Mouse (Mus musculus): ENCODE results near the gene Frmd3.
"Not testable (repeated sequence)": the region's sequence is repeated elsewhere in the genome, so short reads cannot be mapped to it uniquely, and the experiment has no call there.

Frmd3 gene

DNA sequence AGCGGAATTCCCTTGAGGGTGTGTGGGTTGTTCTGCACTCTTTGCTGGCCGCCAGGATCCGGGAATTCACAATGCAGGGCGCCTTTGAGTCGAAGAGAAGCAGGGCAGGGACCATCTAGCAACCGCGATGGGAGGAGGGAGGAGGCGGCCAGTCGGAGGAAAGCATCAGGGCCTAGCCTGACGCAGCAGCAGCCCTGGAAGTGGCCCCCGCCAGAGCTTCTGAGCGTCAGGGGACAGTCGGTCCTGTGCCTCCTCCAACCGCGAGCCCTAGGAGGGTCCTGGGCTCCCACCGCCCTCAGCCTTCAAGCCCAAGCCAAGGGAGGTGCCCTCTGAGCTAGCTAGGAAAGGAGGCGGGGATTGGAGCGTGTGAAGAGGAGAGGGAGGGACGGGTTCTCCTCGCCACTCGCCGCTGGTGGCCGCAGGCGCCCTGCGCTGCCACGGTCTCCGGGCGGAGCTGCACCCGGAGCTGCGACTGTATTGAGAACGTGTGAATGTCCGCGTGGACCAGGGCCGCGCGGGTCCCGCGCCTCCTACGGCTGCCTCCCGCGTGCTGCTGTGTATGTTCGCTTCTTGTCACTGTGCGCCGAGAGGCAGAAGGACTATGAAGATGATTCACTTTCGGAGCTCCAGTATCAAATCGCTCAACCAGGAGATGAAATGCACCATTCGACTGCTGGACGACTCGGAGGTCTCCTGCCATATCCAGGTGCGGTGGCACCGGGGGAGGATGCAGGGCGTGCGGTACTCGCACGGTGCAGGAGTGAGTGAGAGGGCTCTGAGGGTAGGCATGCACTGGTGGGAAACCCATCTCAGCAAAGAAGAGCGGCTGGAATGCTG, at the start of gene Frmd3:
Gene Frmd3, plus strand, starts transcription at position 232 of the 837 bp plus-strand sequence.
- DNase-seq (ENCODE audit: low spot score in 2 of 2): peak in 1 of 2 experiments; percentile 1

DNA sequence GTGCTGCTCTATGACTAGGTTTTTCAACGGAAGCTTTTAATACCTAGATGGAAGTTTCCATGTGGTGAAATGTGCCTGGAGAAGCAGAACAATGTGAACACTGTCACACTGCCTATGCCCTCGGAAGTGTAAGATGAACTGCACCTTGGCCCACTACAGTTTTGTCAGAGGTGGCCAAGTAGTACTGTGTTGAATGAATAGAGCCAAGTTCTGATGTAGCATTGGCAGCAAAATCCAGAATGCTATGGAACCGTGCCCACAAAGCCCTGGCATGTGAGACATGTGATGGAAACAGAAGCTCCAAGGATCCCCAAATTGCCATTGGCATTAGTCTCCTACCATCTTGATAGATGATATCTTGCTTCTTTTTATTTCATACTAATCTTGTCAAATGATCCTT, 32.8 kb upstream of the Frmd3 start:
- peak in 1 of 2 experiments; percentile 14 for DNase-seq (ENCODE audit: low spot score in 2 of 2)

DNA sequence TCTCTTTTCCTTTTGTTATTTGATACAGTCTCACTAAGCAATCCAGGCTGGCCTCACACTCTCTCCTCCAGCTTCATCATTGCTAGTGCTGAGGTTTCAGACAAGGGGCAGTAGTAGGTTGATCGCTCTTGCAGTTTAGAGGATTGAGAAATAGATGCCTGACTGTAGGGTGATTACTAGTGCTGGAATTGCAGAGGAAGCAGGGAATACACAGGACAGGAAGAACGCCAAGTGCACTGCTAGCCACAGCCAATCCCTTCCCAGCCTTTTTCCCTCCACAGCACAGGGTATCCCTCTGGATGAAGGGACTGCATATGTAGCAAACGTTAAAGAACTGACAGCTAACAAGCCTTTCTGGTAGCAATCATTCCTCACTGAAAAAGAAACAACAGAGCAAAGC, 965 bp upstream of the Frmd3 start:
- DNase-seq (ENCODE audit: low spot score in 2 of 2): no peak

DNA sequence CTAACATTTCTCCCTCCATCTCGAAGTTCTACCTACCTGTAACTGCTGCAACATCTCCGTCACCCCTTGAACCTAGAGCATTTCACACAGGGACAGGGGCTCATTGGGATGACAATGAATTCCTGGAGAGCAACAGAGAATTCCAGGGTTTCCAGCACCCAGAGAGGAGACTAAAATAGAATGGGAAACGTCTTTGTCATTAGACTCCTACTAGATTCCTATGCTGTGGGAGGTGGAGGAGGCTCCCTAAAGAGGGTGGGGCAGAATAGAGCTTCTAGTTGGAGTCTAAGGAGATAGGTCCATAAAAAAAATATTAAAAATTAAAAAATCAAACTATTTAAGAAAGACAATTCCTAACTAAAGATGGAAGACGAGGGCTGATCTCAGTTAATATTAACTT, 542 bp upstream of the Frmd3 start:
- DNase-seq (ENCODE audit: low spot score in 2 of 2): no peak

DNA sequence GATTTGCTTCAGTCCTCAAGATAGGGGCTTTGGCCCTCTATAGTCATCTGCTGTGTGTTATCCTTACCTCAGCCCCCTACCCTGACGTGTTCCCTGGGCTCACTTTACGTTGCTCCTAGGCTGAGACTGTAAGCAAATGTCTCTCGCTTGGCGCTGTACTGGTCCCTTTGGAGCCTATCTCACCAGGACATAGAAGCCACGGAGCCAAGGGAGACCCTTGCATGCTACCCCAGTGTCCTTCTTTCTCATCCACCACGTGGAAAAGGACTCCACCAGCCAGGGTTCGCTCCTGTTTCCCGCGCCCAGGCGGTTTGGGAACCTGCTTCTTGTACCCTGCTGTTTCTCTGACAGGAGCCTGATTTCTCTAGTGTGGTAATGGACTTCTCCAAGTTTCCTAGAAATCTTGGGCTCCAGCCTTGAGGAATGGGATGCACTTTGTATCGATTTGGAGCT, 832 bp downstream of the Frmd3 start:
- no peak for DNase-seq (ENCODE audit: low spot score in 2 of 2)

DNA sequence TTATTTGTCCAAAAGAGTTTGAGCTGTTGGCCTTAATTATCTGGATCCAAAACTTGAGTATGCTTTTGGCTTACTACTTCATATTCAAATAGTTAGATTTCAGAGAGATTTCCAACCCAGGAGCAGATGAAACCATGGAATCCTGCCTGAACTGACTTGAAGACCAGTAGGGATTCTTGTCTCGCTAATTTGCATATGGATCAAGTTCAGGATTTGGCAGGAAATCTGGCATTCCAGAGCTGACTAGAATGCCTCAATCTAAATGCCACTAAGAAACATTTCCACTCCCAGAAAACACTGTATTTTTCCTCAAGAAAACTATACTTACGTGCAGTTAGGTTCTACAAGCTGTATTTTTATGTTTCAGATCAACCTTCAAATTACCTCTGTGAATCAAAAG, 6.8 kb downstream of the Frmd3 start:
- DNase-seq (ENCODE audit: low spot score in 2 of 2): no peak

DNA sequence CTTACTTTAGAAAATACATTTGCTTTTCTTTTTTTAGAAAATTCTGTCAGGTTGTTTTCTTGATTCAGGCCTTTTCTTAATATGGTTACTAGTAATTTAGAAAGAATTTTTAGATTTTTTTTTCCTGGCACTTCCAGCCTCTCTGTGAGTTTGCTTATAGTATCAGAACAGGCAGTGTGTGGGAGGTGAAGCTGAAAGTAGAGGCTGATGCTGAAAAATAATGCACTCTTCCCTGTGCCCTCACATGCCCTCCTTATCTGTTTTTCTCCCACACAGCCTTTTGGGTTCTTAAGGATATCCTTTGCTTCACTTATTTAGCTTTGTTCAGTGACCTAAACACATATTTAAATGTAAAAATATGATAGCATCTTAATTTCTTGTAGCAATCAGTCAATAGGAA, 30.0 kb downstream of the Frmd3 start:
- no peak for DNase-seq (ENCODE audit: low spot score in 2 of 2)

DNA sequence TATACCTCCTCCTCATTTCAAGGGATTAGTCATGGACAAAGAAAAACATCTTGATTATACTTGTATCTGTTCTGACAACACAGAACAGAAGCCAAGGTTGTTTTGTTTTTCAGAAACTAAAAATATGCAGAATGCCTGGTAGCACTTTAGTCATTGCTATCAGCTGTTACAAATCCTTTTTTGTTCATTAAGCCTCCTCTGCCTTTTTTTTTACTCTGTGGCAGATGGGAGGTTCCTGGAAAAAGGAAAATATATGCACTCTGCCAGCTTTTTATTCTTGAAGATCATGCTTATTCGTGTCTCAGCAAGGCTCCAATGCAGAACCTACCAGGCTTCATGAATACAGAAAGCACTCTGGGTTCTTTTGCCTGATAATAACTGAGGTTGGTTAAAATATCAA, 38.5 kb downstream of the Frmd3 start:
- no peak for DNase-seq (ENCODE audit: low spot score in 2 of 2)

DNA sequence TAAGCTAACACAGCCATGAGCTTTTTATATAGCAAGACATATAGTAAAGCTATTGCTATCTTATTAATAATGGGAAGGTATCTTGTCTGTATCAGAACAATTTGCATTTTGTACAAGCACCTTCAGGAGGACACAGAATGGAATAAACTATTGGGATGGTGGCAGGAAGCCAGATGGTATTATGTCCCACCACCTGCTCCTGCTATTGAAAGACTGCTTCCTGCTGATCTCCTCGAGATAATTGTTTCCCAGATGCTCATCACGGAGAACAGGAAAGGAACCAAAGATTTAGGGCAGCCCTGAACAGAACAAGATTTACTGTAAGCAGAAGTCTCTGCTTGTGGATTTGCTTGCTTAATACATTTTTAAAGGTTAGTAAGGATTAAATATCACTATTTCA, 63.5 kb downstream of the Frmd3 start:
- no peak for DNase-seq (ENCODE audit: low spot score in 2 of 2)

DNA sequence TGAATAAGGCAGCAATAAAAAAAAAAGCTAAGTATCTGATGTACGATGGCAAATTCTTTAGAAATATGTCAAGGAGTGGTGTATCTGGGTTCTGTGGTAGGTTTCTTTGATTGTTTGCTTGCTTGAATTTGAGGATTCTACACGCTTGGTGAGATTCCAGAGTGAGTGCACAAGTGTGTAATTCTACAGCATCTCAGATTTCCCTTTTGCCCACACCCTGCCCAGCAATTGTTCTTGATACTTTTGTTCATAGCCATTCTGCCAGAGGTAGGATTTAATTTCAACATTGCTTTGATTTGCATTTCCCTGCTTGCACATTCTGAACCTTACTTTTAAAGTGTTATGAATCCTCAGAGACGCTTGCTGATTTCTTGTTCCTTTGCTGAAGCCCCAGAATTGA, 97.6 kb downstream of the Frmd3 start:
- DNase-seq (ENCODE audit: low spot score in 2 of 2): no peak

DNA sequence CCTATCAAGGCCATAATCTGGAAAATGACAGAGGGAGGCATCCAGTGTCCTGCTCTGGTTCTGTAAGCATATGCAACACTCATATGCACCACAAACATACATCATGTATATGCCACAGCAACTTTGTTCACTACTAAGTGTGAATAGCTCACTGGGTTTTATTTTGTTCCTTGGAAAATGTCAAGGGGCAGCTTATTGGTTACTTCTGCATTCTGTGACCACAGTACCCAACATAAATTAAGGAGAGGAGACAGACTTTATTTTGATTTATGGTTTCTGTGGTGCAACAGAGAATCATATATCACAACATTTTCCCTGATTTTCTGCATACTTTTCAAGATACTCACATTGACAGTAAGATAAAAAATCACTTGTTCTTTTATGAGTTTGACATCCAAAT, 178.3 kb downstream of the Frmd3 start:
- DNase-seq (ENCODE audit: low spot score in 2 of 2): no peak

DNA sequence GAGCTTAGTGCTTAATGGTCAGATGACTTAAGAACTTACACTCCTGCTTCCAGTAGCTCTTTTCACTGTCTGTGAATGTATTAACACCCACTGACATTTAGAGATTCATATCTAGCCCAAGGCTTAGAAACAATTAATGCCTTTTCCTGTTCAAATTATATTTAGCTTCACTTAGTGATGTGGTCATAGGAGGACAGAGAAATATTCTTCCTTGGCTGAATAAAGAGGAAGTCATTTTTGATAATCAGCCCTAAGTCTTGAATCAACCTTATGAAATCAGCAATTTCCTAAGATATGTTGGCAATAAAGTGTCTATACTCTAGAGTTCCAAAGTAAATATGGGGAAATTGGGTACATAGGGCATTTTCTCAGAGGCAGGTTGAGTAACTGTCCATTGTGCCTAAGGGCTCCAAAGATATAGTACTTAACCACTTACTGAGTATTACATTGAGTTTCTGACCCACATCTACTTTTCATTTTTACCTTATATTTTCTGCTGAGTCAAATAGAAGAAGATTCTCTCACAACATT, 188.1 kb downstream of the Frmd3 start:
- no peak for DNase-seq (ENCODE audit: low spot score in 2 of 2)

DNA sequence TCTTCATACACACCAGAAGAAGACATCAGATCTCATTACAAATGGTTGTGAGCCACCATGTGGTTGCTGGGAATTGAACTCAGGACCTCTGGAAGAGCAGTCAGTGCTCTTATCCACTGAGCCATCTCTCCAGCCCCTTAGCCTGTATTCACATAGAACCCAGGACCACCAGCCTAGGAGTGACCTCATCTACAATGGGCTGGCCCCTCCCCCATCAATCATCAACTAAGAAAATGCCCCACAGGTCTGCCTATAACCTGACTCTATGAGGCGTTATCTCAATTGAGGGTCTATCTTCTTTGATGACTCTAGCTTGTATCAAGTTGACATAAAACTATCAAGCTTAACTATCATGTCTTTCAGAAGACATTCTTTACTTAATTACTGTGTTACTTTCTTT, 208.5 kb downstream of the Frmd3 start:
- DNase-seq (ENCODE audit: low spot score in 2 of 2): not testable (repeated sequence)

DNA sequence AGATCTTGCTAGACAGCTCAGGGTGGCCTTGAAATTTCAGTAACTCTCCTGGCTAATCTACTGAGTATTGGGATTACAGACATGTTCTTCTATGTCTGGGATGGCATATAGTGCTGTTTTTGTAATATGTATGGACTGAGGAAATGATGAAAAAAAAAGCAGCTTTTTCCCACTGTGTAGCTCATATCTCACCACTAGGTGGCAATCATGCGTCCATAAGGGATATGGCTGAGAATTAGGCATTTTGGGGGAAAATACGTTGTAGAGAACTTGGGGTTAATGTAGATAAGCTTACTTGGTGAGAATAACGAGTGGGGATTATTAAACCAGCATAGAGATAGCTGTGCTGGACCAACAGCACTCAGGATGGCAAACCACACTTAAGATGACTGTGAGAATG, 209.1 kb downstream of the Frmd3 start:
- DNase-seq (ENCODE audit: low spot score in 2 of 2): no peak

DNA sequence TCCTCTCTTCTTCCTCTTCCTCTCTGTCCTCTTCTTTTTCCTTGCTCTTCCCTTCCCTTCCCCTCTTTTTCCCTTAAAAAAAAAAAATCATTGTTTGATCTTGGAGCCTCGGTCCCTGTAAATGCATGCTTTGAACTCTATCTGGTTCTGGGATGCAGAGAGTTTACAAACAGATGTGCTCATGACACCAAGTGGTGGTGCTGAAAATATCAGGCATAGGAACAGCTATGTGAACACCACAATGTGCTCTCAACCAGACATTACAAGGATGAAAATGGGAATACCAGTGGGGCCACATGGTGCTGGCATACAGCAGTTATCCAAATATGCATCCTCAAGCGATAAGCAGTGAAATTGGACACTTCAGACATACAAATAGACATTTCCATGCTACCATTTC, 211.0 kb downstream of the Frmd3 start:
- no peak for DNase-seq (ENCODE audit: low spot score in 2 of 2)

DNA sequence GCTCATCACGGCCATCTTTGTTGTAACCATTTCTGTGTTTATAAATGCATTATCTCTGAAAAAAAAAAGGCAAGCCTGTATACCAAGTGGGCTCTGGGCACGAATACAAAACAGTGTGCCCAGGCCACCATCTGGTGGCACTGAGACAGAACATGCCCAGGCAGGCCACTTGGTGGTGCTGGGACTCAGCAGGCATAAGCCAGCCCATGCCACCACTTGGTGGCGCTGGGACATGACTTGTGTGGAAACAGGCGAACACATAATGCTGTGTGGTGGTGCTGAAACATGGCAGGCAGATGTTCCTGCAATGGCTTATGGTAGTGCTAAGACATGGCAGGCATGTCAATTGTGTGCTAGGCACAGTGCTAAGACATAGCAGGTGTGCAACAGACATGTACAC, 217.8 kb downstream of the Frmd3 start:
- DNase-seq (ENCODE audit: low spot score in 2 of 2): no peak

DNA sequence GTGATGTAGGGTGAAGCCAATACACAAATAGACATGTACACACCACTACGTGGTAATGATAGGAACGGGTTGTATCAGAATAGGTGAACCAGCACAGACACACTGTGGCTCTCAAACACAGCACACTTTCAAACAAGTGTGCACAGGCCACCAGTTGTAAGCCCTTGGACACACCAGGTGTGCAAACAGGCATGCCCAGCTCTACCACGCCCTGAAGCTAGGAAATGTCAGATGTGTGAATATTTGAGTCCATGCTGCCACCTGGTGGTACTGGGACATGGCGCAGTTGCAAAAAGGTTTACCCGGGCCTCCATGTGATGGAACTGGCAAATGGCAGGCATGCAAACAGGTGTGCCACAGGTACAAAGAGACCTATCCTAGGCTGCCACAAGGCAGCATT, 218.2 kb downstream of the Frmd3 start:
- DNase-seq (ENCODE audit: low spot score in 2 of 2): peak in 1 of 2 experiments; percentile 3

DNA sequence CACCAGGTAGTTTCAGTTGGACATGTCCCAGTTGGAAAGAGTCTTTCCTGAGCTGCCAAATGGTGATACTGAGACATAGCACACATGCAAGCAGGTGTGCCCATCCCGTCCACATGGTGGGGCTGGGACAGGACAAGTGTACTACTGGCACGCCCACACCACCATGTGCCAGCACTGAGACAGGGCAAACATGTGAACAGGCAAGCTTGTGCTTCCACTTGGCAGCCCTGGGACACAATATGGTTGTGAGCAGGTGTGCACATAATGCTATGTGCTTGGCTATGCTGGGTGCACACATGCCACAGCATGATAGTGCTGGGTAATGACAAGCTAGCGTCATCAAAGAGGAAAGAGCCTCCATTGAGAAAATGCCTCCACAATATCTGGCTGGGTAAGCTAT, 220.3 kb downstream of the Frmd3 start:
- no peak for DNase-seq (ENCODE audit: low spot score in 2 of 2)

DNA sequence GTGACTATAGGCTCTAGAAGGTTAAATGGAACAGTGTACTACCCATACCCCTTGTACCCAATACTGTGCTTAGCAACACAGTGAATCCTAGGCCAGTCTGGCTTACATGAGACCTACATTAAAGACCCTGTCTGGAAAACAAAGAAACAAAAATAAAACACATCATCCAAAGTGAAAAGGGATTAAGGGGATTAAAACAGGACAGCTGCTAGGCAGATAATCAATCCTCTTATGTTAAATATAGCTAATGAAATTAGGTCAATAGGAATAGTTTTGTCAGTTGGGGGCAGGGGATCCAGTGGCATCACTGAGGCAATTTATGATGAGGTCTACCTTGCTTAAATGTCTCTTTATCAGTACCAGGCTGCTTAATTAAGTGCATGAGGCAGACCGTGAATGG, 228.9 kb downstream of the Frmd3 start, which contains the start of gene Kdm4c:
Gene Kdm4c, plus strand, starts transcription at position 322 of the 400 bp plus-strand sequence.
- no peak for DNase-seq (ENCODE audit: low spot score in 2 of 2)

Measured in heart, adult 9 months (tissue).